Mouse (Mus musculus) lung, embryonic 14.5 days (tissue): ENCODE measurements around the gene Grb7. TPM values are rescaled to one million over a fixed set of nuclear protein-coding genes. Genes with fewer than 3 reads are reported as not detected.

Experiments used
- ATAC-seq: fragments of 200-750 bp; cut with Nextera tagmentation; 2 replicates; pipeline ENCODE4 v1.8.0; 2017; ENCODE audit warnings: mild to moderate bottlenecking, moderate TSS enrichment, moderate library complexity; ENCODE audit not compliant: insufficient read depth
- DNase-seq: peaks from one replicate; pipeline ENCODE4 v3.0.0-alpha.2; 2015
- H3K27ac ChIP-seq: fragments of 300-500 bp; sonication (generic); 2 replicates; pipeline ENCODE4 v1.5.1; 2014; ENCODE audit warnings: low read depth, mild to moderate bottlenecking, moderate library complexity
- H3K27me3 ChIP-seq: fragments of 300-500 bp; sonication (generic); 2 replicates; pipeline ENCODE4 v1.6.1; 2014; ENCODE audit warnings: low read length, control low read depth; ENCODE audit not compliant: insufficient read depth
- H3K36me3 ChIP-seq: fragments of 300-500 bp; sonication (generic); 2 replicates; pipeline ENCODE4 v1.6.1; 2014; ENCODE audit warnings: control low read depth; ENCODE audit not compliant: insufficient read depth
- H3K4me1 ChIP-seq: fragments of 300-500 bp; sonication (generic); 2 replicates; pipeline ENCODE4 v1.6.1; 2014; ENCODE audit warnings: antibody characterized with exemption, control low read depth; ENCODE audit not compliant: insufficient read depth
- H3K4me2 ChIP-seq: fragments of 300-500 bp; sonication (generic); 2 replicates; pipeline ENCODE4 v1.6.1; 2014; ENCODE audit warnings: mild to moderate bottlenecking
- H3K4me3 ChIP-seq: fragments of 300-500 bp; sonication (generic); 2 replicates; pipeline ENCODE4 v1.5.1; 2014; ENCODE audit warnings: low read depth, low read length
- H3K9ac ChIP-seq: fragments of 300-500 bp; sonication (generic); 2 replicates; pipeline ENCODE4 v1.6.1; 2014
- H3K9me3 ChIP-seq: fragments of 300-500 bp; sonication (generic); 2 replicates; pipeline ENCODE4 v1.6.1; 2016; ENCODE audit warnings: low read depth, low read length, control low read depth
- CTCF ChIP-seq: IDR thresholded peaks from 2 replicates; pipeline ENCODE4 v1.5.1; 2016; ENCODE audit warnings: antibody characterized with exemption, low read depth
- WGBS: fragments of 180-500 bp; shearing (Covaris S2); extraction: QIAGEN DNeasy Blood & Tissue Kit; methylation state at CpG from one replicate; pipeline ENCODE4 v1.1.7; 2014; 5-methylcytosine and 5-hydroxymethylcytosine counted together
- polyA plus RNA-seq: library from polyadenylated mRNA; unstranded; fragments of >200 nt; fragmentation: Nextera tagmentation; extraction: Ambion mirVana; gene quantifications from 2 replicates; pipeline ENCODE4 v1.2.1, GENCODE M21; 2014

Grb7 gene
- polyA plus RNA-seq, 1 experiment from 2014 or later, result 43.0 TPM

DNA sequence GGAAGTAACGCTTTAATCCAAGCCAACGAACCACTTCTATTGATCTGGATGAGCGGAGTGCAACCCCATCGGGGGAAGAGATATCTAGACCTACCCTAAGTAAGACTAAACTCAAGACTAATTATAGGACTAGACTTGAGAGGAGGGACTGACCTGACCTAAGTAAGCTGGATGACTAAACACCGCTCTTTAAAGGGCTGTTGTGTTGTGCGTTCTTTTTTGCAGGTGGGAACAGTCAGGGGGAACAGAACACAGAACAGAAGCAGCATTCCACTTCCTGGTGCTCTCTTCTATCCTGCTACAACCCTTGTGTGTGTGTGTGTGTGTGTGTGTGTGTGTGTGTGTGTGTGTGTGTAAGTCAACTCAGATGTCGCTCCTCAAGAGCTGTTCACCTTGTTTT lies 45.4 kb downstream of the Grb7 start:
- DNase-seq (no peak), ATAC-seq (no peak)
- no peak overlapping the region for H3K4me3 ChIP-seq
- no peak overlapping the region for H3K4me2 ChIP-seq
- no peak overlapping the region for H3K27ac ChIP-seq
- H3K9ac ChIP-seq, result no peak overlapping the region
- 85% methylated on average over 7 of the region's 7 CpGs for WGBS
- no peak for TF ChIP-seq CTCF
- H3K27me3 ChIP-seq, result no peaks in the 10 kb centered on the region
- no peaks in the 10 kb centered on the region for H3K4me1 ChIP-seq
- H3K36me3 ChIP-seq, result no peaks in the 10 kb centered on the region
- H3K9me3 ChIP-seq, result no peaks in the 10 kb centered on the region

DNA sequence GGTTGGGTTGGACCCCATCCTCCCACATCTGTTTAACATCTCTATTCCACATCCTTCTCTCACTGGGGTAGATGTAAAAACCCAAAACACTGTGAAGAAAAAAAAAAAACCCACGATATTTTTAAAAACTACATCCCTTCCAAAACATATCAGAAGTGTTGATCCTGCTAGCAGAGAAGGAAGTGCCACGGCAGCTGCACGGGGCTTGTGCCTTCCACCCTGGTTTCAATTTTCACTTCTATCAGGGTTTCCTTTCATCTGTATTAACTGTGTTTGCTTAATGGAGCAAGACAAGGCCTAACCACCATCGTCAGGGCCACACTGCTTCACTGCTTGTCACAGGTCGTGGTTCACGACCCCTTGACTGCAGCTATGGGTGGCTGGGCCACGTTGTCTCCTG lies 46.8 kb downstream of the Grb7 start:
- ATAC-seq (no peak), DNase-seq (no peak)
- H3K27me3 ChIP-seq, result no peaks in the 10 kb centered on the region
- H3K4me3 ChIP-seq, result no peak overlapping the region
- no peak overlapping the region for H3K9ac ChIP-seq
- 16% methylated on average over 7 of the region's 7 CpGs for WGBS
- TF ChIP-seq CTCF, result no peak
- H3K4me1 ChIP-seq, result no peaks in the 10 kb centered on the region
- H3K27ac ChIP-seq, result no peak overlapping the region
- H3K4me2 ChIP-seq, result no peak overlapping the region
- H3K36me3 ChIP-seq, result no peaks in the 10 kb centered on the region
- no peaks in the 10 kb centered on the region for H3K9me3 ChIP-seq

DNA sequence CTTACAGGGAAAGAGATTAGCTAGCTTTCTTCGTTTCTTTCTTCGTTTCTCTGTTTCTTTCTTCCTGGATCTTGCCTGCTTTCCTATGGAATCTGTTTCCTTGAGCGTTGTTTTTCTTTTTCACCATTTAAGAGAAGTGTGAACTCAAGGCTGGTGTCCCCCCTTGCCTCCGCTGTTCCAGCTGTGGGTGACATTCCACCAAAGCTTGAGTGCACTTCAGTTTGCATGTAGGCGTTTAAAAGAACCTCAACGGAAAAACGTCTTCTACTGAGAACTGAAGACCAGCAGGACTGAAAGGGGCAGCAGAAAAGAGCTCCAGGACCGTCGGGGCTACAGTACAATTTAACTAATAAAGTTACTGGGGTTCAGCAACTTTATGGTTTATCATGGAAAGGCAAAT lies 47.2 kb downstream of the Grb7 start:
- DNase-seq, result peak; percentile 11
- no peak overlapping the region for H3K4me3 ChIP-seq
- no peaks in the 10 kb centered on the region for H3K27me3 ChIP-seq
- 54% methylated on average over 9 of the region's 9 CpGs for WGBS
- no peaks in the 10 kb centered on the region for H3K4me1 ChIP-seq
- ATAC-seq, result no peak
- H3K9ac ChIP-seq, result no peak overlapping the region
- no peaks in the 10 kb centered on the region for H3K9me3 ChIP-seq
- no peak overlapping the region for H3K4me2 ChIP-seq
- TF ChIP-seq CTCF, result no peak
- H3K27ac ChIP-seq, result no peak overlapping the region
- H3K36me3 ChIP-seq, result no peaks in the 10 kb centered on the region

DNA sequence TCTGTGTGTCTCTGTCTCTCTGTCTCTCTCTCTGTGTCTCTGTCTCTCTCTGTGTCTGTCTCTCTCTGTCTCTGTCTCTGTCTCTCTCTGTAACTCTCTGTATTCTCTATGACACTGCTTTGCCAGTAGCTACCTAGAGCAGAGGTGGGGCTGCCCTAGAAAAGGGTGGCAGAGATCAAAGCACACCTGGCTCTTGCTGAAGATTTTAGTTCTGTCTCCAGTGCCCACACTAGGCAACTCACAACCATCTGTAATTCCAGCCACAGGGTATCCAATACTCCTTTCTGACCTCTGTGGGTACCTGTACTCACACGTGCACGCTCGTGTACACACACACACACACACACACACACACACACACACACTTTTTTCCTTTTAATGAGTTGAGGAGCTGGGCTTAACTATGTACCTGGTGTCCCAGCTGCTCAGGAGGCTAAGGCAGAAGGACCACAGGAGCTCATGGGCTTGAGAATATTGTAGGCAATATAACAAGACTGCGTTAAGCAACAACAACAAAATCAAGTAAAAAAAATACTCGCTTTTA lies 49.1 kb downstream of the Grb7 start:
- no peak overlapping the region for H3K9ac ChIP-seq
- no peaks in the 10 kb centered on the region for H3K9me3 ChIP-seq
- no peaks in the 10 kb centered on the region for H3K27me3 ChIP-seq
- ATAC-seq (no peak), DNase-seq (no peak)
- no peaks in the 10 kb centered on the region for H3K36me3 ChIP-seq
- H3K4me3 ChIP-seq, result no peak overlapping the region
- WGBS, result 86% methylated on average over 5 of the region's 5 CpGs
- TF ChIP-seq CTCF, result no peak
- no peak overlapping the region for H3K4me2 ChIP-seq
- no peak overlapping the region for H3K27ac ChIP-seq
- no peaks in the 10 kb centered on the region for H3K4me1 ChIP-seq

DNA sequence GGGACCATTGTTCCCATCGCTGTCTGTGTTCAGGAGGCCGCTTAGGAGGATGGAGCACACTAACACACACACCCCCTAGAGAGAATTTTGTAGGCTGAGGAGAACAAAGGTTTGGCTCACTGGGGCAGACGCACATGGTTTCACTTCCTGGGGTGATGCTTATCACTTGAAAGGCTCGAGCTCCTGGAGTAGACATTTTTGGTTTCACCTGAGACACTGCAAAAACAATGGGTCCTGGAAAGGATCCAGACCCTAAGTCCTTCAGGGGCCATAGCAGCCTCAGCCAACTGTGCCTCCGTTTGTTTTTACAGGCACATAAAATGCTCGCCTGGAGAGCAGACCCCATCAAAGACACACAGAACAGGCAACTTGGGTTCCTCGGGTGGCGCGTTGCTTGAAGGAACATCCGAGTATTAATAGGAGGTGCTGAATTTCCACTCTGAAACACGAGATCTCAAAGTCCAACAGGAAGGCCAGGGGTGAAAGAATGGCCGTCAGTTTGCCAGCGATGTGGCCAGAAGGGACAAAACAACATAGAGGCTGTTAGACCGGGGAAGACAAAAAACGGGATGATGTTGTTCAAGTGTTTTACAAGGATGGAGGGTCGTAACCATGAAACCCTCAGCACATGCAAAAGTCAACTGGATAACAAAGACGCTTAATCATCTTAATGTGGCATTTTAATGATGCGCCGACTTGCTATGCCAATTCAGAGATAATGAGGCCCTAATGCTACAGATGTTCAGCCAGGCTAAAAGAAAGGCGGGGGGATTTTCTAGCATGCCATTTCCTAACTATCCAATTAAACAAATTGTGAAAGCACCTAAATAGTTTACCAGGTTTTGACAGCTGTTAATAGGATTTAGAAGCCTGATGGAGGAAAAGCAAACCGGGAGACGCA lies 51.4 kb downstream of the Grb7 start:
- no peak overlapping the region for H3K4me2 ChIP-seq
- H3K27ac ChIP-seq, result no peak overlapping the region

DNA sequence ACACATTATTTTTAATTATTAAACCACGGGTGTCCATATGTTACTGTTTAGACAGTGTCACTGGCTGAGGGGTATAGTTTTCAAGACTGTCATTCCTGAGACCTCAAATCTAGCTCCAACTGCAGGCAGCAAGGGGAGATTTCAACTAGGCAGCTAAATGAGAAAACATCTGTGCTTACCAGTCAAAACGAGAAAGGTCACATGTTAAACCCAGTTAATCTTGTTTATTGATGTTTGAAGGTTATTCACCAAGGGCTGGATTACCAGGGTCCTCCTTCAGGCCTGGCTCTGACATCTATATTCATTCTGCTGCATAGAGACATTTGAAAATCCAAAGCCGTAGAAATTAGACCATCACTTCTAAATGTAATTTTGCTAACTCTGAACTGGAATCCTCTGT lies 58.7 kb downstream of the Grb7 start:
- ATAC-seq, result no peak
- Histone ChIP-seq H3K36me3 (no peaks in the 10 kb centered on the region), H3K4me1 (no peaks in the 10 kb centered on the region), H3K27me3 (no peaks in the 10 kb centered on the region), H3K9me3 (no peaks in the 10 kb centered on the region), H3K4me3 (no peak overlapping the region), H3K27ac (no peak overlapping the region), H3K4me2 (no peak overlapping the region), H3K9ac (no peak overlapping the region)
- DNase-seq, result no peak
- 50% methylated on average over 3 of the region's 3 CpGs for WGBS
- TF ChIP-seq CTCF, result no peak

More for the DNA sequence above, 51.4 kb downstream of the Grb7 start:
- Histone ChIP-seq H3K4me3 (no peak overlapping the region), H3K27me3 (no peaks in the 10 kb centered on the region), H3K9ac (no peak overlapping the region), H3K9me3 (no peaks in the 10 kb centered on the region), H3K36me3 (no peaks in the 10 kb centered on the region), H3K4me1 (no peaks in the 10 kb centered on the region)
- 43% methylated on average over 22 of the region's 22 CpGs for WGBS
- DNase-seq (peak; percentile 3), ATAC-seq (no peak)
- no peak for TF ChIP-seq CTCF

Other genes starting within 250 kb of the Grb7 start
- 14.6 and 16.6 TPM in 2 replicates for gene Cdk12, start 243.3 kb upstream of the Grb7 start, polyA plus RNA-seq
- gene Neurod2, start 116.7 kb upstream of the Grb7 start, polyA plus RNA-seq, result not detected in 2 replicates
- 0.53 and 1.3 TPM in 2 replicates for gene Ppp1r1b, start 98.0 kb upstream of the Grb7 start, polyA plus RNA-seq
- gene Stard3, start 88.0 kb upstream of the Grb7 start, polyA plus RNA-seq, result 38.2 and 42.7 TPM in 2 replicates
- gene Tcap, start 62.6 kb upstream of the Grb7 start, polyA plus RNA-seq, result 3.8 TPM in 1 of 2 replicates, not detected in the other
- gene Pnmt, start 59.9 kb upstream of the Grb7 start, polyA plus RNA-seq, result not detected in 2 replicates
- 10.9 and 11.6 TPM in 2 replicates for gene Pgap3, start 45.9 kb upstream of the Grb7 start, polyA plus RNA-seq
- 42.7 and 46.5 TPM in 2 replicates for gene Erbb2, start 33.9 kb upstream of the Grb7 start, polyA plus RNA-seq
- 62.9 and 65.3 TPM in 2 replicates for gene Mien1, start 7.4 kb upstream of the Grb7 start, polyA plus RNA-seq
- 0.14 and 0.32 TPM in 2 replicates for gene Ikzf3, start 99.6 kb downstream of the Grb7 start, polyA plus RNA-seq
- 0.57 TPM in 1 of 2 replicates, not detected in the other for gene Zpbp2, start 104.7 kb downstream of the Grb7 start, polyA plus RNA-seq
- gene Ormdl3, start 141.0 kb downstream of the Grb7 start, polyA plus RNA-seq, result 6.6 and 6.9 TPM in 2 replicates
- gene Lrrc3c, start 151.9 kb downstream of the Grb7 start, polyA plus RNA-seq, result not detected in 2 replicates
- gene Gm12355, start 179.3 kb downstream of the Grb7 start, polyA plus RNA-seq, result 1.2 and 1.4 TPM in 2 replicates
- not detected in 2 replicates for gene Gsdma3, start 180.0 kb downstream of the Grb7 start, polyA plus RNA-seq
- gene Gsdma2, start 200.4 kb downstream of the Grb7 start, polyA plus RNA-seq, result not detected in 2 replicates
- gene Gsdma, start 218.0 kb downstream of the Grb7 start, polyA plus RNA-seq, result not detected in 2 replicates
- 152 and 169 TPM in 2 replicates for gene Psmd3, start 236.2 kb downstream of the Grb7 start, polyA plus RNA-seq